Mouse (Mus musculus) small intestine, adult 2 months (tissue): ENCODE measurements around the gene Pcdh15. TPM values are rescaled to one million over a fixed set of nuclear protein-coding genes. Genes with fewer than 3 reads are reported as not detected.

Experiments used
- H3K27ac ChIP-seq: fragments of 200-500 bp; 2 replicates; pipeline ENCODE4 v1.5.1; 2012; ENCODE audit warnings: low read depth, low read length, control low read depth, inconsistent platforms; ENCODE audit not compliant: insufficient read depth
- H3K27me3 ChIP-seq: fragments of 200-500 bp; 2 replicates; pipeline ENCODE4 v1.6.1; 2012; ENCODE audit warnings: mild to moderate bottlenecking, moderate library complexity, low read length, inconsistent platforms; ENCODE audit not compliant: control insufficient read depth, insufficient read depth
- H3K36me3 ChIP-seq: fragments of 200-500 bp; 2 replicates; pipeline ENCODE4 v1.6.1; 2012; ENCODE audit warnings: mild to moderate bottlenecking, low read length, control low read depth, inconsistent platforms; ENCODE audit not compliant: control insufficient read depth, insufficient read depth
- H3K4me1 ChIP-seq: fragments of 200-500 bp; 2 replicates; pipeline ENCODE4 v1.6.1; 2012; ENCODE audit warnings: low read length, inconsistent platforms, mixed read lengths; ENCODE audit not compliant: control insufficient read depth, insufficient read depth, insufficient read length
- H3K4me3 ChIP-seq: fragments of 200-500 bp; 2 replicates; pipeline ENCODE4 v1.5.1; 2012; ENCODE audit warnings: low read depth, mild to moderate bottlenecking, control low read depth, inconsistent platforms, low read length, moderate library complexity
- CTCF ChIP-seq: fragments of 200-500 bp; IDR thresholded peaks from 2 replicates; pipeline ENCODE4 v1.5.1; 2012; ENCODE audit warnings: low read depth, mild to moderate bottlenecking, control low read depth, inconsistent platforms, low read length, moderate library complexity, mixed read lengths; ENCODE audit not compliant: insufficient replicate concordance, insufficient read length; ENCODE audit errors: extremely low read depth
- POLR2A ChIP-seq: fragments of 200-500 bp; IDR thresholded peaks from 2 replicates; pipeline ENCODE4 v1.6.1; 2012; ENCODE audit warnings: low read depth, mild to moderate bottlenecking, control low read depth, inconsistent platforms, low read length, moderate library complexity
- WGBS: fragments of 180-500 bp; shearing (Covaris S2); methylation state at CpG from one replicate; pipeline ENCODE4 v1.1.7; 2018; 5-methylcytosine and 5-hydroxymethylcytosine counted together
- polyA plus RNA-seq: library from polyadenylated mRNA; depleted of rRNA; stranded (reverse); fragments of >200 nt; gene quantifications from 2 replicates; pipeline ENCODE4 v1.2.3, GENCODE M21; 2012

Gene Pcdh15
- polyA plus RNA-seq, 1 experiment: 0.16 TPM

- H3K27ac ChIP-seq: no peak overlapping the region
- TF ChIP-seq POLR2A: no peak
- WGBS: 82% methylated on average over 4 of the region's 4 CpGs
- no peaks in the 10 kb centered on the region for H3K27me3 ChIP-seq
- no peaks in the 10 kb centered on the region for H3K36me3 ChIP-seq
- H3K4me3 ChIP-seq: no peak overlapping the region
- H3K4me1 ChIP-seq: no peaks in the 10 kb centered on the region
These were observed 779.6 kb downstream of the Pcdh15 start for GRCm38 (mm10) chr10:73878729-73879067.

GRCm38 (mm10) chr10:73887771-73888170 lies 788.6 kb downstream of the Pcdh15 start:
- no peak overlapping the region for H3K27ac ChIP-seq
- no peak for TF ChIP-seq CTCF
- WGBS: 69% methylated on average over 4 of the region's 4 CpGs

GRCm38 (mm10) chr10:73892251-73892650 lies 793.1 kb downstream of the Pcdh15 start:
- Histone ChIP-seq H3K36me3 (no peaks in the 10 kb centered on the region), H3K4me1 (no peaks in the 10 kb centered on the region), H3K27ac (no peak overlapping the region), H3K4me3 (no peak overlapping the region), H3K27me3 (no peaks in the 10 kb centered on the region)
- TF ChIP-seq CTCF (no peak), POLR2A (no peak)
- WGBS: 79% methylated on average over 4 of the region's 4 CpGs

More at GRCm38 (mm10) chr10:73887771-73888170, 788.6 kb downstream of the Pcdh15 start:
- H3K27me3 ChIP-seq: no peaks in the 10 kb centered on the region
- no peaks in the 10 kb centered on the region for H3K4me1 ChIP-seq
- H3K4me3 ChIP-seq: no peak overlapping the region
- no peaks in the 10 kb centered on the region for H3K36me3 ChIP-seq

GRCm38 (mm10) chr10:73896086-73896607 lies 797.0 kb downstream of the Pcdh15 start:
- Histone ChIP-seq H3K27ac (no peak overlapping the region), H3K4me1 (no peaks in the 10 kb centered on the region), H3K27me3 (no peaks in the 10 kb centered on the region), H3K36me3 (no peaks in the 10 kb centered on the region), H3K4me3 (no peak overlapping the region)
- no peak for TF ChIP-seq POLR2A
- no peak for TF ChIP-seq CTCF

GRCm38 (mm10) chr10:73899165-73899564 lies 800.0 kb downstream of the Pcdh15 start:
- no peak overlapping the region for H3K27ac ChIP-seq
- 86% methylated on average over 3 of the region's 3 CpGs for WGBS
- no peaks in the 10 kb centered on the region for H3K27me3 ChIP-seq
- H3K4me1 ChIP-seq: no peaks in the 10 kb centered on the region
- H3K4me3 ChIP-seq: no peak overlapping the region
- TF ChIP-seq CTCF (no peak), POLR2A (no peak)
- H3K36me3 ChIP-seq: no peaks in the 10 kb centered on the region

GRCm38 (mm10) chr10:73907626-73908025 lies 808.5 kb downstream of the Pcdh15 start:
- WGBS: 70% methylated on average over 1 of the region's 1 CpGs
- Histone ChIP-seq H3K4me3 (no peak overlapping the region), H3K27me3 (no peaks in the 10 kb centered on the region), H3K27ac (no peak overlapping the region), H3K36me3 (no peaks in the 10 kb centered on the region), H3K4me1 (no peaks in the 10 kb centered on the region)
- TF ChIP-seq POLR2A (no peak), CTCF (no peak)

- TF ChIP-seq POLR2A: no peak
- no peak for TF ChIP-seq CTCF
- H3K36me3 ChIP-seq: no peaks in the 10 kb centered on the region
- H3K4me3 ChIP-seq: no peak overlapping the region
- no peaks in the 10 kb centered on the region for H3K27me3 ChIP-seq
- no peaks in the 10 kb centered on the region for H3K4me1 ChIP-seq
- no peak overlapping the region for H3K27ac ChIP-seq
- 52% methylated on average over 1 of the region's 1 CpGs for WGBS
These were observed 809.4 kb downstream of the Pcdh15 start for GRCm38 (mm10) chr10:73908568-73908967.

- H3K36me3 ChIP-seq: no peaks in the 10 kb centered on the region
- TF ChIP-seq CTCF: no peak
These were observed 816.0 kb downstream of the Pcdh15 start for GRCm38 (mm10) chr10:73915170-73915569.

More at GRCm38 (mm10) chr10:73915170-73915569, 816.0 kb downstream of the Pcdh15 start:
- WGBS: 72% methylated on average over 4 of the region's 4 CpGs
- Histone ChIP-seq H3K4me3 (no peak overlapping the region), H3K27ac (no peak overlapping the region), H3K4me1 (no peaks in the 10 kb centered on the region), H3K27me3 (no peaks in the 10 kb centered on the region)
